Mouse (Mus musculus): ENCODE data around the gene Rhof.
A peak's percentile ranks its signal among the peaks of the same experiment; 100 is the strongest.

Rhof gene

GRCm38 (mm10) chr5:123147569-123147968 lies 15.1 kb upstream of the Rhof start:
- no peak for DNase-seq

- DNase-seq, result no peak
These were observed 13.9 kb upstream of the Rhof start for GRCm38 (mm10) chr5:123146357-123146756.

GRCm38 (mm10) chr5:123144746-123145590 lies 12.5 kb upstream of the Rhof start:
- no peak for DNase-seq

- no peak for DNase-seq
These were observed 11.7 kb upstream of the Rhof start for GRCm38 (mm10) chr5:123143971-123144745.

GRCm38 (mm10) chr5:123143251-123143970 lies 10.9 kb upstream of the Rhof start:
- DNase-seq, result peak; percentile 48

GRCm38 (mm10) chr5:123142161-123143157 lies 10.0 kb upstream of the Rhof start, which contains the start of gene Setd1b:
Gene Setd1b, plus strand, starts transcription at chr5:123142193.
- DNase-seq, result peak; percentile 75

- peak; percentile 68 for DNase-seq
These were observed 9.2 kb upstream of the Rhof start for GRCm38 (mm10) chr5:123141555-123142160.

- DNase-seq, result peak; percentile 95
These were observed 8.4 kb upstream of the Rhof start for GRCm38 (mm10) chr5:123140694-123141554.

- no peak for DNase-seq
These were observed 7.5 kb upstream of the Rhof start for GRCm38 (mm10) chr5:123139722-123140627.

- peak; percentile 88 for DNase-seq
These were observed 6.6 kb upstream of the Rhof start for GRCm38 (mm10) chr5:123138953-123139721.

GRCm38 (mm10) chr5:123138230-123138911 lies 5.9 kb upstream of the Rhof start:
- DNase-seq, result peak; percentile 86

- DNase-seq, result no peak
These were observed 5.4 kb upstream of the Rhof start for GRCm38 (mm10) chr5:123137910-123138229.

GRCm38 (mm10) chr5:123137044-123137909 lies 4.8 kb upstream of the Rhof start:
- peak; percentile 92 for DNase-seq

GRCm38 (mm10) chr5:123136361-123137043 lies 4.0 kb upstream of the Rhof start:
- DNase-seq, result peak; percentile 96

- DNase-seq, result peak; percentile 93
These were observed 3.2 kb upstream of the Rhof start for GRCm38 (mm10) chr5:123135471-123136360.
